In the genomic region with DNA sequence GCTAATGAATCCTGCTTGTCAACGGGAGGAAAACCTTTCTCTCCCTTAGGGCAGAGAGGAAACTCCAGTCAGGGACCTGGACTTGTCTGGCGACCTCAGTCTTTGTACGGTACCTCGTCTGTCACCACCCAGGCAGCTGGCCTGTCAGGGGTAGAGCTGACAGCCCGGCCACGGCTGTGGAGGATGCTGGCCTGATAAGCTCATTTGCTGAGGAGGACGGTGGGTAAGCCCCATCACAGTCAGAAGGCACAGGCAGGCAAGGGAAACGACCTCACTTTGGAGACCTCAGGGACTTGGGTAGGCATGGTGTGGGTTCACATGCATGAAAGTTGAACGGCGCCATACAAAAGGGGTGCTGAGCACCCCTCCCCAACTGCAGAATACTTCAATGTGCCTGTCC, we compare ENCODE assay signal across 14 mouse cellular contexts.
DNase-seq lines count a peak whose midpoint lies in the region; ATAC-seq and TF ChIP-seq lines count a peak whose summit lies in the region.
"Had no signal": no experiment of that assay in that cellular context is flagged by ENCODE, and none has a peak within 500 bp of the region (broad histone marks: within the 10 kb centered on the region; RNA-seq: fewer than 3 reads in every experiment).

No protein-coding gene starts in this region.

- H3K9ac ChIP-seq in hindbrain, postnatal 0 days (replicated peaks; ENCODE audit: low read length): no peak overlapping the region
- H3K9ac ChIP-seq in hindbrain, embryonic 12.5 days: peak overlapping the region; percentile 10; the same call in 1 of the 2 replicates
- no peak overlapping the region for H3K9ac ChIP-seq in midbrain, embryonic 11.5 days (ENCODE audit: low read length)
- H3K9ac ChIP-seq in neural tube, embryonic 13.5 days: peak overlapping the region; percentile 31; the same call in 1 of the 2 replicates
- H3K9ac ChIP-seq: forebrain, embryonic 15.5 days; liver, postnatal 0 days had no signal

- peak; percentile 27 for DNase-seq in hindbrain, embryonic 10.5 days (ENCODE audit: low spot score)
- DNase-seq in hindbrain, postnatal 0 days (ENCODE audit: low spot score): no peak
- peak; percentile 80 for DNase-seq in midbrain, embryonic 11.5 days (ENCODE audit: low spot score, missing footprints)
- DNase-seq in right cerebral cortex, adult 18-20 months: no peak
- no peak for DNase-seq in thymus, postnatal 10 days (ENCODE audit: low spot score in 2 of 2)
- DNase-seq: cerebellum, adult 11 months; cerebellum, postnatal 14 days; kidney, adult 9 months; liver, postnatal 0 days; lung, postnatal 14 days had no signal

- no peak for ATAC-seq in hindbrain, postnatal 0 days
- no peak for ATAC-seq in hindbrain, embryonic 12.5 days (ENCODE audit: low FRiP score)
- ATAC-seq in midbrain, embryonic 11.5 days (ENCODE audit: low FRiP score): no peak
- ATAC-seq in neural tube, embryonic 13.5 days (ENCODE audit: low read depth): no peak
- ATAC-seq: forebrain, embryonic 15.5 days; liver, postnatal 0 days had no signal

- H3K27ac ChIP-seq in hindbrain, embryonic 10.5 days: peak overlapping the region; percentile 59; the same call in 1 of the 2 replicates
- H3K27ac ChIP-seq in hindbrain, postnatal 0 days: no peak overlapping the region
- H3K27ac ChIP-seq in hindbrain, embryonic 12.5 days: peak overlapping the region; percentile 52; the same call in 1 of the 2 replicates
- no peak overlapping the region for H3K27ac ChIP-seq in midbrain, embryonic 11.5 days (ENCODE audit: low read depth, low read length)
- H3K27ac ChIP-seq in neural tube, embryonic 13.5 days (replicated peaks): no peak overlapping the region
- H3K27ac ChIP-seq: forebrain, embryonic 15.5 days had no signal

- H3K4me3 ChIP-seq in hindbrain, embryonic 10.5 days: no peak overlapping the region
- H3K4me3 ChIP-seq in hindbrain, postnatal 0 days (ENCODE audit: low read length): no peak overlapping the region
- no peak overlapping the region for H3K4me3 ChIP-seq in hindbrain, embryonic 12.5 days
- no peak overlapping the region for H3K4me3 ChIP-seq in midbrain, embryonic 11.5 days (ENCODE audit: low read depth, low read length)
- H3K4me3 ChIP-seq in neural tube, embryonic 13.5 days: no peak overlapping the region
- H3K4me3 ChIP-seq: erythroblast, embryonic 14.5 days; forebrain, embryonic 15.5 days had no signal

- H3K27me3 ChIP-seq in hindbrain, embryonic 10.5 days (ENCODE audit: insufficient read depth, poor library complexity, severe bottlenecking): peaks cover 16% of the 10 kb centered on the region
- no peaks in the 10 kb centered on the region for H3K27me3 ChIP-seq in hindbrain, postnatal 0 days (ENCODE audit: insufficient read depth, low read length)
- peaks cover 5% of the 10 kb centered on the region; the same call in 1 of the 2 replicates for H3K27me3 ChIP-seq in hindbrain, embryonic 12.5 days
- no peaks in the 10 kb centered on the region for H3K27me3 ChIP-seq in midbrain, embryonic 11.5 days (ENCODE audit: control insufficient read depth, insufficient read depth, low read length)
- H3K27me3 ChIP-seq in neural tube, embryonic 13.5 days: peaks cover 10% of the 10 kb centered on the region; the same call in 1 of the 2 replicates
- H3K27me3 ChIP-seq: forebrain, embryonic 15.5 days had no signal

- no peak overlapping the region for H3K4me2 ChIP-seq in hindbrain, postnatal 0 days (ENCODE audit: low read depth, low read length)
- H3K4me2 ChIP-seq in hindbrain, embryonic 12.5 days (replicated peaks): no peak overlapping the region
- H3K4me2 ChIP-seq in midbrain, embryonic 11.5 days: no peak overlapping the region
- H3K4me2 ChIP-seq in neural tube, embryonic 13.5 days: no peak overlapping the region
- H3K4me2 ChIP-seq: forebrain, embryonic 15.5 days had no signal

- no peak for TF ChIP-seq CTCF in hindbrain, postnatal 0 days (IDR thresholded peaks at IDR 0.05; ENCODE audit: low read depth)

- no peaks in the 10 kb centered on the region for H3K36me3 ChIP-seq in hindbrain, embryonic 10.5 days
- no peaks in the 10 kb centered on the region for H3K36me3 ChIP-seq in hindbrain, postnatal 0 days (ENCODE audit: insufficient read depth, low read length)
- H3K36me3 ChIP-seq in hindbrain, embryonic 12.5 days: no peaks in the 10 kb centered on the region
- no peaks in the 10 kb centered on the region for H3K36me3 ChIP-seq in midbrain, embryonic 11.5 days (ENCODE audit: control insufficient read depth, insufficient read depth, low read length)
- no peaks in the 10 kb centered on the region for H3K36me3 ChIP-seq in neural tube, embryonic 13.5 days
- H3K36me3 ChIP-seq: forebrain, embryonic 15.5 days had no signal

- H3K4me1 ChIP-seq in hindbrain, embryonic 10.5 days (replicated peaks): peaks cover 14% of the 10 kb centered on the region
- no peaks in the 10 kb centered on the region for H3K4me1 ChIP-seq in hindbrain, postnatal 0 days (ENCODE audit: insufficient read depth, low read length)
- H3K4me1 ChIP-seq in hindbrain, embryonic 12.5 days: peaks cover 11% of the 10 kb centered on the region
- 0 out of 2 replicates have a peak, but pooled peaks cover 2% of the 10 kb centered on the region for H3K4me1 ChIP-seq in midbrain, embryonic 11.5 days (ENCODE audit: control insufficient read depth, insufficient read depth, low read length)
- peaks cover 7% of the 10 kb centered on the region for H3K4me1 ChIP-seq in neural tube, embryonic 13.5 days (replicated peaks)
- H3K4me1 ChIP-seq: forebrain, embryonic 15.5 days had no signal

- no peaks in the 10 kb centered on the region for H3K9me3 ChIP-seq in hindbrain, embryonic 10.5 days
- H3K9me3 ChIP-seq in hindbrain, postnatal 0 days (ENCODE audit: low read length): no peaks in the 10 kb centered on the region
- no peaks in the 10 kb centered on the region for H3K9me3 ChIP-seq in hindbrain, embryonic 12.5 days (replicated peaks)
- H3K9me3 ChIP-seq in midbrain, embryonic 11.5 days (ENCODE audit: control insufficient read depth, low read length): no peaks in the 10 kb centered on the region
- no peaks in the 10 kb centered on the region for H3K9me3 ChIP-seq in neural tube, embryonic 13.5 days
- H3K9me3 ChIP-seq: forebrain, embryonic 15.5 days had no signal

- WGBS in hindbrain, embryonic 10.5 days: 29% methylated on average over 10 of the region's 10 CpGs
- 14% methylated on average over 10 of the region's 10 CpGs for WGBS in hindbrain, postnatal 0 days
- 19% methylated on average over 10 of the region's 10 CpGs for WGBS in hindbrain, embryonic 12.5 days
- 37% methylated on average over 10 of the region's 10 CpGs for WGBS in midbrain, embryonic 11.5 days
- 20% methylated on average over 10 of the region's 10 CpGs for WGBS in neural tube, embryonic 13.5 days

Comparison
In these comparisons a context has a peak if more than half of its experiments do, and no peak if none do; other contexts are left out.
1. DNase-seq: peak in hindbrain, embryonic 10.5 days (single experiment) and midbrain, embryonic 11.5 days (single experiment); none in hindbrain, postnatal 0 days (single experiment), right cerebral cortex, adult 18-20 months (single experiment) and thymus, postnatal 10 days (0 of 2).
2. H3K27ac ChIP-seq: peak in hindbrain, embryonic 10.5 days (single experiment) and hindbrain, embryonic 12.5 days (single experiment); none in hindbrain, postnatal 0 days (single experiment), midbrain, embryonic 11.5 days (single experiment) and neural tube, embryonic 13.5 days (single experiment).
3. H3K9ac ChIP-seq: peak in hindbrain, embryonic 12.5 days (single experiment) and neural tube, embryonic 13.5 days (single experiment); none in hindbrain, postnatal 0 days (single experiment) and midbrain, embryonic 11.5 days (single experiment).